In genomic region chr10:8885630-8886527, GRCm38 (mm10) we compare ENCODE assay signal across 8 mouse cellular contexts. TPM values are rescaled to one million over a fixed set of nuclear protein-coding genes. Genes with fewer than 3 reads are reported as not detected.
DNase-seq lines count a peak whose midpoint lies in the region; ATAC-seq lines count a peak whose summit lies in the region.

TSS of gene Sash1 (minus strand) at chr10:8886070.

- ATAC-seq in hindbrain, embryonic 13.5 days (ENCODE audit: low FRiP score): peak; percentile 91

- H3K27ac ChIP-seq in hindbrain, embryonic 13.5 days: peak within 1 kb of the TSS; percentile 86

- DNase-seq in R1 (ENCODE audit: low read depth, low spot score): peak; percentile 97
- peak; percentile 61 for DNase-seq in cerebellum, postnatal 14 days
- peak; percentile 70 to 79 for DNase-seq in frontal cortex, postnatal 36 days (ENCODE audit: low spot score in 2 of 2)
- peak; percentile 61 to 64 for DNase-seq in layer of hippocampus, postnatal 25 days (ENCODE audit: extremely low spot score in 1 of 2, low spot score in 1 of 2)
- peak; percentile 93 for DNase-seq in lung, postnatal 10 days
- DNase-seq in ovary, postnatal 36 days (ENCODE audit: low spot score): peak; percentile 87
- peak; percentile 21 for DNase-seq in thymus, postnatal 14 days

- peak within 1 kb of the TSS; percentile 95 for H3K4me2 ChIP-seq in hindbrain, embryonic 13.5 days

- H3K4me1 ChIP-seq in hindbrain, embryonic 13.5 days (replicated peaks): peaks cover 7% of the 10 kb centered on the region

- no peaks in the 10 kb centered on the region for H3K36me3 ChIP-seq in hindbrain, embryonic 13.5 days

- WGBS in hindbrain, embryonic 13.5 days: under 1% methylated on average over 79 of the region's 80 CpGs

- peaks cover 14% of the 10 kb centered on the region for H3K27me3 ChIP-seq in hindbrain, embryonic 13.5 days

- H3K9ac ChIP-seq in hindbrain, embryonic 13.5 days: peak within 1 kb of the TSS; percentile 72

- H3K4me3 ChIP-seq in hindbrain, embryonic 13.5 days: peak within 1 kb of the TSS; percentile 70

- H3K9me3 ChIP-seq in hindbrain, embryonic 13.5 days: no peaks in the 10 kb centered on the region

RNA-seq across cellular contexts. Expression of gene Sash1, which starts in this region (rescaled TPM):
- polyA plus RNA-seq in hindbrain, embryonic 13.5 days (2015; fragmentation: Nextera tagmentation; extraction: Ambion mirVana): 4.3 and 4.4 TPM in 2 replicates
- 10 to 100 TPM; 76.8 to 79.4 TPM for total RNA-seq in layer of hippocampus, postnatal 25 days (2021)

Comparison
In these comparisons a context has a peak if more than half of its experiments do, and no peak if none do; other contexts are left out.
1. Peak in every context shown above with its lines: DNase-seq, ATAC-seq, H3K4me3 ChIP-seq and H3K27ac ChIP-seq.
2. DNase-seq: peak in every context shown above with its lines; median percentile 97 in R1; 93 in lung, postnatal 10 days; 87 in ovary, postnatal 36 days; 74 in frontal cortex, postnatal 36 days; 62 in layer of hippocampus, postnatal 25 days; 61 in cerebellum, postnatal 14 days; 21 in thymus, postnatal 14 days.